Mouse (Mus musculus) ES-E14 (cell line): ENCODE measurements around the gene Sept12.

ENCODE experiments used
- CHD2 ChIP-seq: IDR thresholded peaks from 2 replicates; pipeline ENCODE4 v1.6.1; 2014; ENCODE audit warnings: mild to moderate bottlenecking, low read depth, low read length, inconsistent platforms
- HCFC1 ChIP-seq: IDR thresholded peaks from 2 replicates; pipeline ENCODE4 v1.6.1; 2012; ENCODE audit warnings: low read length, inconsistent platforms, borderline replicate concordance; ENCODE audit not compliant: insufficient read depth
- MAFK ChIP-seq: IDR thresholded peaks from 2 replicates; pipeline ENCODE4 v1.6.1; 2014; ENCODE audit warnings: mild to moderate bottlenecking, low read depth, low read length, inconsistent platforms; ENCODE audit not compliant: insufficient read depth

- no peak for TF ChIP-seq CHD2
- no peak for TF ChIP-seq MAFK
- no peak for TF ChIP-seq HCFC1
Observed at GRCm38 (mm10) chr16:4940311-4940850, 57.3 kb downstream of the Sept12 start.
